Mouse (Mus musculus): ENCODE results near the gene Rbsn. TPM values are rescaled to one million over a fixed set of nuclear protein-coding genes. Genes with fewer than 3 reads are reported as not detected.
A peak's percentile ranks its signal among the peaks of the same experiment; 100 is the strongest.

Gene Rbsn
- polyA plus RNA-seq, 1 experiment from 2014 or later: 23.8 TPM

DNA sequence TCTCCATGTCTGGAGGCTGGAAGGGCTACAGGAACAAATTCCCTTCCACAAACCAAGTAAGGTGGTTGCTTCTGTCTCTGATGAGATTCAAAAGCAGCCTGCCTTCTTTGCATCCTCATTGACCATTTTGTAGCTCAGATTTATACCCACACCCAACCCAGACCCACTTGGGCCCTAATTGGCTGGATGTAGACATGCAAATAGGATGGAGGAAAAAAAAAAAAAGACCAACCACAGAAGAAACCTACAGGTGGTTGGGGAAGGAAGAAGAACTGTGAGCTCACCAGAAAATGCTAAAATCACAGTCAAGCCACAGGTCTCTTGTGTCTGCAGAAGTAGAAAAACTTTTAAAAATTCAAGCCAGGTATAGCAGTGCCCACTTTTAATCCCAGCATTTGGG lies 14.4 kb upstream of the Rbsn start:
- H3K9me3 ChIP-seq: no peaks in the 10 kb centered on the region
- no peaks in the 10 kb centered on the region for H3K36me3 ChIP-seq
- H3K27ac ChIP-seq: no peak overlapping the region
- no peak overlapping the region for H3K4me3 ChIP-seq
- no peaks in the 10 kb centered on the region for H3K27me3 ChIP-seq (ENCODE audit: insufficient read depth, poor library complexity, severe bottlenecking)
- H3K4me1 ChIP-seq (replicated peaks): no peaks in the 10 kb centered on the region
- DNase-seq (ENCODE audit: low spot score): no peak

DNA sequence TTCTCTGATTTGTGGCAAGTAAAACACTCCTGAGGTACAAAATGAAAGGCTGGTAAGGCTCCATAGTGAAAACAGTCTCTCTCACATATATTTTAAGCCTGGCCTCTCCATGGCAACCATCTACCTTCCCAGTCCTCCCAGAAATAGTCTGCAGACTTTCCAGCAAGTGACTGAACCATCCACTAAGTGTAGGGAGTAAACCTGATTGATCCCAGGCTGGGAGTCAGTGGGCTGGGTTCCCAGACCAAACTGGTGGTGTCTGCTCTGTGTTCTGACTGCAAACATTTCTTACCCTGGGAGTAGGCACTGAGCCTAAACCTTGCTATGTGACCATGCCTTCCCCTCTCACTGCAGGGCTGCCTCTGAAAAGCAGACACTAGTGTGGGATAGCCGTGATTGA lies 10.3 kb upstream of the Rbsn start:
- Histone ChIP-seq H3K4me3 (no peak overlapping the region), H3K9me3 (no peaks in the 10 kb centered on the region), H3K36me3 (no peaks in the 10 kb centered on the region), H3K27me3 (ENCODE audit: insufficient read depth, poor library complexity, severe bottlenecking) (no peaks in the 10 kb centered on the region), H3K4me1 (replicated peaks) (no peaks in the 10 kb centered on the region), H3K27ac (no peak overlapping the region)
- 85% methylated on average over 1 of the region's 1 CpGs for WGBS
- DNase-seq (ENCODE audit: low spot score): no peak

DNA sequence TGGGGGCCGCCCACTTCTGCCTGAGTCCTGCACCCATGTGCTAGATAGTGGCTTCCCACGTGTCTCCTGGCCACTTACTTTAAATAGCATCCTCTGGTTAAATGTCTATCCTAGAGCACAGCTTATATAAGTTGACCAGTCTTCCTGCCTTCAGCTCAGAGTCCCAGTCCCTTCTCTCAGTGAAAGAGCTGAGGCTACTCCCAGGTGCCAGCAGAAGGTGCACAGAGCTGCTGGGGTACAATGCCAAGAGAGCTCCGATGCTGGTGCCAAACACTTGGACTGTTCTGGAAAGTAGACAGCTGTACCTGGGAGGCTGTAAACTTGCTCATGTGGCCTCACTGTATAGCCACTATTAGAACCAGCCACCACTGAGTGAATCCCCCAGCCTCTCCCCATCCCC lies 7.3 kb upstream of the Rbsn start:
- Histone ChIP-seq H3K9me3 (no peaks in the 10 kb centered on the region), H3K27me3 (ENCODE audit: insufficient read depth, poor library complexity, severe bottlenecking) (no peaks in the 10 kb centered on the region), H3K27ac (no peak overlapping the region), H3K36me3 (no peaks in the 10 kb centered on the region), H3K4me3 (no peak overlapping the region), H3K4me1 (replicated peaks) (no peaks in the 10 kb centered on the region)
- DNase-seq (ENCODE audit: low spot score): no peak
- WGBS: 94% methylated on average over 3 of the region's 3 CpGs

DNA sequence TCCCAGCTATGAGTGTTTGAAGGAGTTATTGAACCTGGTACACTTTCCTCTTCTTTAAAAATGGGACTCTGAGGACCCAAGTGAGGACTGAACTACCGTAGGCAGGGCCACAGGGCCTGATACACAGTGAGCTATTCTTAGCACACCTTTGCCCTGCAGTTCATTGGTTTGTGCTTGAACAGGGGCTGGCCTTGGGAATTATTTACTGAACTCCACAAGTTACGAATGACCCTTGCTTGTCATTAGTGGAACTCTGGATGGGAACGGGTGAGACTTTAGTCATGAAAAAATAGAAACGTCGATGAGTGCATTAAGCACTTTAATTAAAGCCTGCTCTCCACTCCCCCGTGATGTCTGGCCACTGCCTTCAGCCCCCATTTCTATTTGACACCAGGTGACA lies 6.9 kb upstream of the Rbsn start:
- no peaks in the 10 kb centered on the region for H3K4me1 ChIP-seq (replicated peaks)
- H3K4me3 ChIP-seq: no peak overlapping the region
- 87% methylated on average over 6 of the region's 6 CpGs for WGBS
- no peaks in the 10 kb centered on the region for H3K36me3 ChIP-seq
- no peaks in the 10 kb centered on the region for H3K9me3 ChIP-seq
- no peak for DNase-seq (ENCODE audit: low spot score)
- H3K27ac ChIP-seq: no peak overlapping the region
- H3K27me3 ChIP-seq (ENCODE audit: insufficient read depth, poor library complexity, severe bottlenecking): no peaks in the 10 kb centered on the region

GRCm38 (mm10) chr6:92219445-92219844 lies 4.7 kb upstream of the Rbsn start:
- DNase-seq (ENCODE audit: low spot score): peak; percentile 45
- Histone ChIP-seq H3K36me3 (no peaks in the 10 kb centered on the region), H3K4me1 (replicated peaks) (no peaks in the 10 kb centered on the region; the same call in 1 of the 2 replicates), H3K9me3 (no peaks in the 10 kb centered on the region), H3K27me3 (ENCODE audit: insufficient read depth, poor library complexity, severe bottlenecking) (no peaks in the 10 kb centered on the region), H3K4me3 (no peak overlapping the region), H3K27ac (no peak overlapping the region)
- WGBS: 48% methylated on average over 3 of the region's 3 CpGs

DNA sequence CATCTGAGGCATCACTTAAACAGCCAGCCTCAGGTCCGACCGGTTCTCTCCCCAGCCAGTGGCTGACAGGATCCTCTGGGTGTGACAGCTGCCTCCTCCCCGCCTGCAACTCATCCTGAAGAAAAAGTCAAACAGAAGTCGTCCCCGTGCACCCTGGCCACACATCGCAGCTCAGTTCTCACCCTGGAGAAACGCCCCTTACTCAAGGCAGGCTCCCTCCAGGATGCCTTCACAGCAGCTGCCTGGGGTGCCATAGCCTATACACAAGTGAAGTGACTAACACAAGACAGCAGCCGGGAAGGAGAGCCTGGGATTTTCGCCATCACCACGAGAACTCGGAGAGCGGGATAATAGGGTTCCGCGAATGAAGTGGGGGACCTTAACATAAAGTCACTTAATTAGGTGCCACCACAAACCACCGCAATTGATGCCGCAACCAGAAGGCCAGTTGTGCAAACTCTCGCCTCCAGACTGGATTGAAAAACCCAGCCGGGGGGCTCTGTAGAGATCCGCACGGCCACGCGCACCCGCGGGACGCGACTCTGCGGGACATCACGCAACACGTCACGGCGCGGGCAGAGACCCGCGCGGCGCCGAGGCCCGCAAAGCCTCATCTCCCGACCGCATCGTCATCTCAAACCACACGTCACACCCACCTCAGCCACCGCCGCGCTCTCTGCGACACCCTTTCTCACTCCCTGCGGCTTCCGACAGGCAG lies 511 bp downstream of the Rbsn start:
- Histone ChIP-seq H3K9me3 (no peaks in the 10 kb centered on the region), H3K4me3 (peak overlapping the region; percentile 97), H3K27me3 (ENCODE audit: insufficient read depth, poor library complexity, severe bottlenecking) (no peaks in the 10 kb centered on the region), H3K27ac (peak overlapping the region; percentile 92), H3K4me1 (replicated peaks) (peaks cover 10% of the 10 kb centered on the region), H3K36me3 (peaks cover 22% of the 10 kb centered on the region)
- no peak for DNase-seq (ENCODE audit: low spot score)
- WGBS: under 1% methylated on average over 48 of the region's 48 CpGs

DNA sequence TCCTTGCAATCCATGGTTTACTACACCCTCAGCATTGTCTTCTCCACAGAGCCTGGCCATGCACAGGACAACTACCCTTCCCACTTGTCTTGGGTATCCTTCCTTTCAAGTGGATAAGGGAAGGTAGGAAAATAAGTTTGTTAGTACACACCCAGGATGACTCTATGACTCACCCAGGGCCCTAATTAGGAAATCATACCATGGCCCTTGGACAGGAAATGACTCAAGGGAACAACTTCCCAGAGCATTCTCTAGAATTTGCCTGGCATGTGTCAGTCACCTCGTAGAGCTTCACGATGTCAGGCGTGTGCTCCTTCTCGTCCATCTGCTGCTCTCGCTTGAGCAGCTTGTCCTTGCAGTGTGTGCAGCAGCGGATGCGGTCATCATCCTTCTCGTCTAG lies 15.3 kb downstream of the Rbsn start:
- no peak overlapping the region for H3K4me3 ChIP-seq
- WGBS: 96% methylated on average over 8 of the region's 8 CpGs
- H3K27ac ChIP-seq: no peak overlapping the region
- no peaks in the 10 kb centered on the region for H3K4me1 ChIP-seq (replicated peaks)
- H3K9me3 ChIP-seq: no peaks in the 10 kb centered on the region
- DNase-seq (ENCODE audit: low spot score): no peak
- H3K36me3 ChIP-seq: peaks cover 89% of the 10 kb centered on the region
- no peaks in the 10 kb centered on the region for H3K27me3 ChIP-seq (ENCODE audit: insufficient read depth, poor library complexity, severe bottlenecking)

GRCm38 (mm10) chr6:92184178-92184577 lies 30.5 kb downstream of the Rbsn start:
- WGBS: 6% methylated on average over 10 of the region's 10 CpGs
- H3K4me3 ChIP-seq: peak overlapping the region; percentile 88
- H3K9me3 ChIP-seq: no peaks in the 10 kb centered on the region
- peaks cover 68% of the 10 kb centered on the region for H3K36me3 ChIP-seq
- DNase-seq (ENCODE audit: low spot score): no peak
- peak overlapping the region; percentile 88 for H3K27ac ChIP-seq
- H3K27me3 ChIP-seq (ENCODE audit: insufficient read depth, poor library complexity, severe bottlenecking): no peaks in the 10 kb centered on the region
- peaks cover 18% of the 10 kb centered on the region for H3K4me1 ChIP-seq (replicated peaks)

DNA sequence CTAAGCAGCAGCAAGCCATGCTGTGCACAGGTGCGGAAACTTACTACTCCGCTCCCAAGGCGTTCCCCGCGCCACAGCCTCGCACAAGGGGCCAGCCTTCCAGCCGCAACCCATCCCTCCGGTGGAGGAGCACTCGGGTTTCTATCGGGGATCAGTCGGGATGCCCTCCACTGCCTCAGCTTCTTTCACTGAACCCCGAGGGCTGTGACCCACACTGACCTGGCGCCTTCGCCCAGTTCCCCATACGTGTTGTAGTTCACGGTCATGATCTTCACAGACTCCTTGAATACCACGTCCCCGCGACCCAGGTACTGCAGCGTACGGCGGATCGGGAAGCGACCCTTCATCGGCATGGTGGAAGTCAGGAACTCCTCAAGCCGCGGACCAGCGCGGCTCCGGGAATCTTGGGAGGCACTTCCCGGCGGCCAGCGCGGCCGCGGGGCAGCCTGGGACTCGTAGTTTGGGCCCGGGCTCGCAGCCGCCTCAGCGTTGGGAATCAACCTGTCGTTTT lies 31.0 kb downstream of the Rbsn start, which contains the start of gene Mrps25:
Gene Mrps25 (minus strand): TSS at position 413 of the 511 bp plus-strand sequence.
- H3K27me3 ChIP-seq (ENCODE audit: insufficient read depth, poor library complexity, severe bottlenecking): no peaks in the 10 kb centered on the region
- peak within 1 kb of the TSS; percentile 88 for H3K4me3 ChIP-seq
- WGBS: under 1% methylated on average over 42 of the region's 42 CpGs
- peaks cover 4% of the 10 kb centered on the region; the same call in 1 of the 2 replicates for H3K9me3 ChIP-seq
- peak within 1 kb of the TSS; percentile 88 for H3K27ac ChIP-seq
- H3K36me3 ChIP-seq: peaks cover 68% of the 10 kb centered on the region
- peaks cover 18% of the 10 kb centered on the region for H3K4me1 ChIP-seq (replicated peaks)
- DNase-seq (ENCODE audit: low spot score): peak; percentile 79

DNA sequence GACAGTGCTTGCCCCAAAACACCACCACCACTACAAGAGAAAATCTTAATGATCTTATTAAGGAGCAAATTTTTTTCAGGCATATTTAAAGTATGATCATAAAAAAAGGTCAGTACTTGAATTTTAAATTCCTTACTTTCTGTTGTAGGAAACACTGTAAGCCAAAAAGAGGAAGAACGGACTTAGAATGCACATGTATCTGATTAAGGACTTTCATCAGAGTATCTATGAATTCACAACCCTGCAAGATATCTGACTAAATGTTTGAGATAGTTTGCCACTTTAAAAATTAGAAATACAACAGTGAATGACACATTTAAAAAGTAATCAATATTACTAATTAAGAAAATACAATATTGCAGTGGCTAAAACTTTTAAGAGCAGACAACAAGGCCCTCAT lies 38.3 kb downstream of the Rbsn start:
- no peak overlapping the region for H3K27ac ChIP-seq
- peaks cover 91% of the 10 kb centered on the region for H3K36me3 ChIP-seq
- 95% methylated on average over 1 of the region's 1 CpGs for WGBS
- no peaks in the 10 kb centered on the region for H3K27me3 ChIP-seq (ENCODE audit: insufficient read depth, poor library complexity, severe bottlenecking)
- H3K4me3 ChIP-seq: no peak overlapping the region
- peaks cover 4% of the 10 kb centered on the region; the same call in 1 of the 2 replicates for H3K9me3 ChIP-seq
- DNase-seq (ENCODE audit: low spot score): no peak
- H3K4me1 ChIP-seq (replicated peaks): no peaks in the 10 kb centered on the region

DNA sequence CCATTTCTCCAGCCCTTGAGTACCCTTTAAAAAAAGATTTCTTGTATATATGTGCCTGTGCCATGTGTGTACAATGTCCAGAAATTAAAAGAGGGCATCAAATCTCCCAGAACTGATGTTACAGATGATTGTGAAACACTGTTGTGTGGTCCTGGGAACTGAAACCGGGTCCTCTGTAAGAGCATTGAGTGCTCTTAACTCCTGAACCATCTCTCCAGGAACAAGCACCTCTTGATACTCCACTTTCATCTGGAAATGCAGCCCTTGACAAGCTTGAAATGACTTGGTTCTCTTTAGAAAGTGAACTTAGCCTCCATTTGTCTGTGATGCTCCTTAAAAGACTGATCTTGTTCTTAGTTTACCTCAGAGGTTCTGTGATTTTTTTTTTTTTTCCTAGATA lies 52.0 kb downstream of the Rbsn start:
- Histone ChIP-seq H3K36me3 (peaks cover 99% of the 10 kb centered on the region), H3K9me3 (no peaks in the 10 kb centered on the region), H3K27ac (no peak overlapping the region), H3K27me3 (ENCODE audit: insufficient read depth, poor library complexity, severe bottlenecking) (no peaks in the 10 kb centered on the region), H3K4me3 (no peak overlapping the region), H3K4me1 (replicated peaks) (no peaks in the 10 kb centered on the region)
- DNase-seq (ENCODE audit: low spot score): no peak
- 92% methylated on average over 1 of the region's 1 CpGs for WGBS

DNA sequence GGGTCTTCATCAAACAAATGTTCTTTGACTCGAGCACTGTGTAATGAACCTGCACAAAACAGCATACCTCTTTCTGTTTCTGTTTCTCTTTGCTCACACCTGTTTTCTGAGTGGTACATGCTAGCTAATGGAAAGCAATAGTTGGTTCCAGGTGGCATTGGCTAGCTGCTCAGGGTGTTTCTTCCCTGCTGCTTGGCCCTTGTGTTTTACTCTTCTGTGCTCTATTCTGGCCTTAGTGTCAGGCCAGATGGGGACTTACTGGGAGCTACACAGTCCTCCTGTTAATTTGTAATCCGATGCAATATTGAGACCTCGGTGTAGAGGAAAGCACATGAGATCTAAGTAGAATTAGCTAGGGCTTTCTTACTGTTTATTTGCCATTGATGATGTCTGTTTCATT lies 55.9 kb downstream of the Rbsn start:
- no peaks in the 10 kb centered on the region for H3K4me1 ChIP-seq (replicated peaks)
- 95% methylated on average over 3 of the region's 3 CpGs for WGBS
- H3K4me3 ChIP-seq: no peak overlapping the region
- H3K27ac ChIP-seq: no peak overlapping the region
- H3K27me3 ChIP-seq (ENCODE audit: insufficient read depth, poor library complexity, severe bottlenecking): no peaks in the 10 kb centered on the region
- H3K9me3 ChIP-seq: no peaks in the 10 kb centered on the region
- DNase-seq (ENCODE audit: low spot score): no peak
- peaks cover 100% of the 10 kb centered on the region for H3K36me3 ChIP-seq

- Histone ChIP-seq H3K4me1 (replicated peaks) (no peaks in the 10 kb centered on the region), H3K27ac (no peak overlapping the region), H3K27me3 (ENCODE audit: insufficient read depth, poor library complexity, severe bottlenecking) (no peaks in the 10 kb centered on the region), H3K4me3 (no peak overlapping the region), H3K9me3 (no peaks in the 10 kb centered on the region), H3K36me3 (peaks cover 87% of the 10 kb centered on the region)
- DNase-seq (ENCODE audit: low spot score): no peak
- WGBS: 89% methylated on average over 1 of the region's 1 CpGs
These were observed 61.0 kb downstream of the Rbsn start for GRCm38 (mm10) chr6:92153774-92154173.

Measured in hindbrain, embryonic 10.5 days (tissue).